In genomic region chr8:12314258-12314657, GRCm38 (mm10) we compare ENCODE assay signal across 24 mouse cellular contexts. TPM values are rescaled to one million over a fixed set of nuclear protein-coding genes. Genes with fewer than 3 reads are reported as not detected.
"Had no signal": no experiment of that assay in that cellular context is flagged by ENCODE, and none has a peak within 500 bp of the region (broad histone marks: within the 10 kb centered on the region; RNA-seq: fewer than 3 reads in every experiment).

No protein-coding gene starts in this region.

- DNase-seq: liver, postnatal 0 days; lung, adult 2 months; lung, postnatal 14 days; lung, postnatal 36 days; right cerebral cortex, adult 18-20 months; right cerebral cortex, postnatal 25 days; right cerebral cortex, postnatal 4 days; spleen, adult 18-20 months; thymus, adult 18-20 months; thymus, postnatal 14 days; thymus, postnatal 36 days had no signal

- H3K9ac ChIP-seq: liver, embryonic 15.5 days; liver, postnatal 0 days; lung, embryonic 15.5 days; midbrain, embryonic 12.5 days; neural tube, embryonic 12.5 days had no signal

- H3K36me3 ChIP-seq: liver, embryonic 15.5 days; lung, embryonic 15.5 days; midbrain, embryonic 12.5 days; neural tube, embryonic 12.5 days had no signal

- H3K4me1 ChIP-seq: liver, embryonic 15.5 days; lung, embryonic 15.5 days; megakaryocyte, embryonic 14.5 days had no signal

- H3K27ac ChIP-seq: liver, embryonic 15.5 days; lung, embryonic 15.5 days; macrophage; midbrain, embryonic 12.5 days; neural tube, embryonic 12.5 days had no signal

- H3K4me2 ChIP-seq: liver, embryonic 15.5 days; lung, embryonic 15.5 days; midbrain, embryonic 12.5 days; neural tube, embryonic 12.5 days had no signal

- ATAC-seq: liver, postnatal 0 days; lung, postnatal 0 days had no signal

- H3K9me3 ChIP-seq: liver, embryonic 15.5 days; lung, embryonic 15.5 days; midbrain, embryonic 12.5 days; neural tube, embryonic 12.5 days had no signal

- H3K4me3 ChIP-seq: liver, embryonic 15.5 days; lung, embryonic 15.5 days; megakaryocyte, embryonic 14.5 days; midbrain, embryonic 12.5 days; neural tube, embryonic 12.5 days had no signal

RNA-seq across cellular contexts. Expression of gene A230072I06Rik, which starts 35.6 kb away (rescaled TPM):
- polyA plus RNA-seq: liver, embryonic 15.5 days; liver, postnatal 0 days; lung, adult 2 months; lung, embryonic 15.5 days; lung, postnatal 0 days; macrophage; midbrain, embryonic 14.5 days; midbrain, postnatal 0 days; neural tube, embryonic 12.5 days; neural tube, embryonic 14.5 days; small intestine, adult 2 months; stomach, embryonic 14.5 days; thymus, postnatal 0 days had no signal
